Mouse (Mus musculus): Measurements from ENCODE around the gene Gsk3b. TPM values are rescaled to one million over a fixed set of nuclear protein-coding genes. Genes with fewer than 3 reads are reported as not detected.

Gsk3b gene
- total RNA-seq, 2 experiments from 2014 or later: 173 to 187 TPM

GRCm38 (mm10) chr16:38254001-38254400 lies 165.2 kb downstream of the Gsk3b start:
- no peak for DNase-seq (ENCODE audit: low spot score in 2 of 2)
- intact Hi-C loops (cut with DNase I): no loop called here

GRCm38 (mm10) chr16:38255107-38255506 lies 166.3 kb downstream of the Gsk3b start:
- no peak for DNase-seq (ENCODE audit: low spot score in 2 of 2)
- intact Hi-C loops (cut with DNase I): no loop called here

- DNase-seq (ENCODE audit: low spot score in 2 of 2): no peak
- intact Hi-C loops (cut with DNase I): no loop called here
Measured at GRCm38 (mm10) chr16:38255927-38256326, 167.1 kb downstream of the Gsk3b start.

- intact Hi-C loops (cut with DNase I): no loop called here
- DNase-seq (ENCODE audit: low spot score in 2 of 2): no peak
Measured at GRCm38 (mm10) chr16:38271601-38272000, 182.8 kb downstream of the Gsk3b start.

GRCm38 (mm10) chr16:38272483-38272882 lies 183.7 kb downstream of the Gsk3b start:
- intact Hi-C loops (cut with DNase I): no loop called here
- no peak for DNase-seq (ENCODE audit: low spot score in 2 of 2)

GRCm38 (mm10) chr16:38274737-38275136 lies 185.9 kb downstream of the Gsk3b start:
- DNase-seq (ENCODE audit: low spot score in 2 of 2): no peak
- intact Hi-C loops (cut with DNase I): no loop called here

GRCm38 (mm10) chr16:38279794-38280193 lies 191.0 kb downstream of the Gsk3b start:
- DNase-seq (ENCODE audit: low spot score in 2 of 2): no peak
- intact Hi-C loops (cut with DNase I): no loop called here

- DNase-seq (ENCODE audit: low spot score in 2 of 2): no peak
- intact Hi-C loops (cut with DNase I): no loop called here
Measured at GRCm38 (mm10) chr16:38280951-38281350, 192.2 kb downstream of the Gsk3b start.

GRCm38 (mm10) chr16:38282559-38283160 lies 193.9 kb downstream of the Gsk3b start:
- intact Hi-C loops (cut with DNase I): no loop called here
- no peak for DNase-seq (ENCODE audit: low spot score in 2 of 2)

GRCm38 (mm10) chr16:38283300-38283699 lies 194.5 kb downstream of the Gsk3b start:
- intact Hi-C loops (cut with DNase I): no loop called here
- DNase-seq (ENCODE audit: low spot score in 2 of 2): no peak

GRCm38 (mm10) chr16:38285801-38286200 lies 197.0 kb downstream of the Gsk3b start:
- no peak for DNase-seq (ENCODE audit: low spot score in 2 of 2)
- intact Hi-C loops (cut with DNase I): no loop called here

- DNase-seq (ENCODE audit: low spot score in 2 of 2): no peak
- intact Hi-C loops (cut with DNase I): no loop called here
Measured at GRCm38 (mm10) chr16:38286541-38286940, 197.7 kb downstream of the Gsk3b start.

- intact Hi-C loops (cut with DNase I): no loop called here
Measured at GRCm38 (mm10) chr16:38287357-38287756, 198.6 kb downstream of the Gsk3b start.

GRCm38 (mm10) chr16:38287762-38288161 lies 199.0 kb downstream of the Gsk3b start:
- DNase-seq (ENCODE audit: low spot score in 2 of 2): no peak
- intact Hi-C loops (cut with DNase I): no loop called here

More at GRCm38 (mm10) chr16:38287357-38287756, 198.6 kb downstream of the Gsk3b start:
- DNase-seq (ENCODE audit: low spot score in 2 of 2): no peak

- no peak for DNase-seq (ENCODE audit: low spot score in 2 of 2)
- intact Hi-C loops (cut with DNase I): no loop called here
Measured at GRCm38 (mm10) chr16:38288851-38289250, 200.1 kb downstream of the Gsk3b start.

GRCm38 (mm10) chr16:38290151-38290550 lies 201.3 kb downstream of the Gsk3b start:
- no peak for DNase-seq (ENCODE audit: low spot score in 2 of 2)
- intact Hi-C loops (cut with DNase I): loop anchor here (10.0 kb wide), 1 partner anchor 215 kb away; no protein-coding TSS in a partner anchor

- DNase-seq (ENCODE audit: low spot score in 2 of 2): no peak
- intact Hi-C loops (cut with DNase I): loop anchor here (10.0 kb wide), 1 partner anchor 210 kb away; no protein-coding TSS in a partner anchor
Measured at GRCm38 (mm10) chr16:38294685-38295348, 206.0 kb downstream of the Gsk3b start, which contains the start of gene Nr1i2. Nr1i2 (minus strand) TSS chr16:38294824.

GRCm38 (mm10) chr16:38295349-38295930 lies 206.6 kb downstream of the Gsk3b start:
- intact Hi-C loops (cut with DNase I): loop anchor here (10.0 kb wide), 1 partner anchor 209 kb away; no protein-coding TSS in a partner anchor
- no peak for DNase-seq (ENCODE audit: low spot score in 2 of 2)

Data from left cerebral cortex, postnatal 36 days (tissue).